Mouse (Mus musculus) testis, adult 2 months (tissue): ENCODE measurements around the gene Farp1.

Source experiments
- CTCF ChIP-seq: fragments of 200-500 bp; IDR thresholded peaks from 2 replicates; pipeline ENCODE4 v1.5.1; 2012; ENCODE audit warnings: low read depth, mild to moderate bottlenecking, inconsistent platforms, low read length, moderate library complexity; ENCODE audit not compliant: control insufficient read depth, insufficient read depth, insufficient replicate concordance
- POLR2A ChIP-seq: fragments of 200-500 bp; IDR thresholded peaks from 2 replicates; pipeline ENCODE4 v1.6.1; 2012; ENCODE audit warnings: low read depth, mild to moderate bottlenecking, inconsistent platforms, low read length, moderate library complexity; ENCODE audit not compliant: control insufficient read depth

DNA sequence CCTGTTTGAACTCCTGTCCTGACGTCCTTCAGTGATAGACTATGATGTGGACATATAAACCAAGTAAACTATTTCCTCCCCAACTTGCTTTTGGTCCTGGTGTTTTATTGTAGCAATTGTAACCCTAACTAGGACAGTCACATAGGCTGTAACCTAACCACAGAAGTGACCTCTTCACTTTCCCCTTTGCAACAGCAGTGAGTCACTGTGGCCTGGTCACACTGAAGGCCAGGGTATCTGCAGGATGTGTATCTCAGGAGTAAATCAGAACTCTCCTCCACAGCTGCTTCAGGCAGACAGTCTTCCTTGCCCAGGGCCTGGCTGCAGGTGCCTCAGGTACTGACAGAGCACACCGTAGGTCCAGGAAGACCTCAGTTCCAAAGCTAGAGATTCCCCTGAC lies 3.6 kb upstream of the Farp1 start:
- TF ChIP-seq CTCF = no peak
- no peak for TF ChIP-seq POLR2A
